Mouse (Mus musculus) right cerebral cortex, adult 2 months (tissue): ENCODE measurements around the gene Gm14399.
"Not testable (repeated sequence)": the region's sequence is repeated elsewhere in the genome, so short reads cannot be mapped to it uniquely, and the experiment has no call there.

ENCODE experiments used
- DNase-seq, 2 experiments: peaks; one replicate each; pipeline ENCODE4 v3.0.0; 2021 to 2022; ENCODE audit warnings: low spot score in 2 of 2

Gene Gm14399

DNA sequence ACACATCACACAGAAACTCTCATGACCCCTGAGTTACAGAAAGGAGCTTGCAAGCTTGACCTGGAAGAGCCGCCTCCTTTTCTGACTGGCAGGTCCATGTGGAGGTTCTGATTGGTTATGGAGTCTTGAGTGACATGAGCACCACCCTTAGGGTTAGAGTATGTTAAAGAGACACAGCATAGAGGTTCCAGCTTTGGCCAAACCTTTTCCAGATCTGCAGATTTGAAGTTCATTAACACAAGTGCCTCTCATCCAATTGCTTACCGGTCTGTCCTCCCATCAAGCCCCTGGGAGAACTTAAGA is at the start of gene Gm14399:
TSS of gene Gm14399 (minus strand) at position 20 of the 303 bp plus-strand sequence.
- DNase-seq, result not testable (repeated sequence)

DNA sequence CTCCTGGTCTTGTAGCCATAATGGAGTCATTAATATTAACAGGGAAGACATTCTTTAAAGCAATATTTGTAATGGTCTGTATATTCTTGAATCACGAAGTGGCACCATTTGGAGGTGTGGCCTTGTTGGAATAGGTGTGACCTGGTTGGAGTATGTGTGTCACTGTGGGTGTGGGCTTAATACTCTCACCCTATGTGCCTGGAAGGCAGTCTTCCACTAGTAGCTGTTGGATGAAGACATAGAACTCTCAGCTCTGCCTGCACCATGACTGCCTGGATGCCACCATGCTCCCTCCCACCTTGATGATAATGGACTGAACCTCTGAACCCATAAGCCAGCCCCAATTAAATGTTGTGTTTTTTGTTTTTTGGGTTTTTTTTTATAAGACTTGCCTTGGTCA is 37.2 kb upstream of the Gm14399 start:
- not testable (repeated sequence) for DNase-seq

DNA sequence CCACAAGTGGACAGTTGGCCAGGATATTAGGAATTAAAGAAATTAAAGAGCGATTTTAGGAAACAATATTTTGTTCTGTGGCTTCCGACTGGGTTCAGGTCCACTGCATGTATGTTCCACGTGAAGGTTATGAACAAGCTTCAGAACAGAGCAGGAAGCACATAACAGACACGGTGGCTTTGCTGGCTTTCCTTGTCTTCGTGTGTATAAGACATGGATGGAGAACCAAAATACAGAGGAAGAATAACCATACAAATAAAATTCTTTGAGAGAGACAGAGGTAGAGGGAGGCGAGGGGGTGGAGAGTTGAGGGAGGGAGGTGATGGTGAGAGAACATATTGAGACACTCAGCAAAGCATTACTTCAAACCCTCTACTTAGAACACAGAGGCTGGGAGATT is 34.5 kb upstream of the Gm14399 start:
- DNase-seq, result no peak

DNA sequence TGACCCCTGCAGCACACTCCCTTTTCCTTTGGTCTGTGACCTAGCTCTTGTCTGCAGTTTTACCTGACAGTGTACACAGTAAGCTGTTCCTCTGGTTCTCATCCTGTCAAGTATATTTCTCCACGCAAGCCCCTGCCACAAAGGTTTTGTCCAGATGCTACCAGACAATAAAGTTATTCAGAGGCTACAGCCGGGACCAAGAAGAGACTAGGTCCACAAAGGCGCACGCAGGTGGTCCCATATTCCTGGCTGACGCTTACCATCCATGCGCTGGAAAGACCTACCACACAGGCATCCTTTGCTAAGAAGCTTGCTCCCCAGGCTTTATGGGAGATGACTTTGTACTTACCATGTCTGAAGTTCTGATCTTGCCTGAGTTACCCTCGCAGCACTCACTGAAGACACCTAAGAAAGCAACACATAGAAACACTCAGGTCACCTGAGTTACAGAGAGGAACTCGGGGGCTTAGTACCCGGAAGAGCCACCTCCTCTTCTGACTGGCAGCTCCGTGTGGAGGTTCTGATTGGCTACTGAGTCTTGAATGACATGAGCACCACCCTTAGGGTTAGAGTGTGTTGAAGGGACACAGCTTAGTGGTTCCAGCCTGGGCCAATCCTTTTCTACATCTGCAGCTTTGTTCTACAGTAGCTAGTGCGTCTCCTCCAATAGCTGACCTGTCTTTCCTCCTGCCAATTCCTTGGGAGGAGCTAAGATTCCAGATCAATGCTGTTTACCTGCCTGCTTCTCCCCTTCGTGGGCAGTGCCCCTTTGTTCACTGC is 33.8 kb upstream of the Gm14399 start, which contains the start of gene Gm14443:
TSS of gene Gm14443 (minus strand) at position 471 of the 780 bp plus-strand sequence.
- not testable (repeated sequence) for DNase-seq

DNA sequence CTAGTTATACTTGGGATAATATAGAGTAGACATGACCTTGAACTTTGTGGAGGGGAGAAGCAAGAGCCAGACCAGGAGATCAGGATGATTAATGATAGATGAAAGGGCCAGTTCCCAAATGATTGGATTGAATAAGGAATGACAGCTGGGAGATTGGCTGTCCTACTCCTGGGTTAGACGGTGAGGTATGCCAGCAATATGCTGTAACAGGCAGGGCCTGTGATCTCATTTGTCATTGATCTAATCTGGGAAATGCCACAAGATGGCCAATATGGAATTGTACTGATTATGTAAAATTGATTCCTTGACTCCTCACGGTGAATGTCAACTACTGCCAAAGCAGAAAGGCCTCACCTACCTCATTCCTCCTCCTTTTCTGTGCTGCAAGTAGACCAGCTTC is 32.2 kb upstream of the Gm14399 start:
- DNase-seq, result not testable (repeated sequence)

DNA sequence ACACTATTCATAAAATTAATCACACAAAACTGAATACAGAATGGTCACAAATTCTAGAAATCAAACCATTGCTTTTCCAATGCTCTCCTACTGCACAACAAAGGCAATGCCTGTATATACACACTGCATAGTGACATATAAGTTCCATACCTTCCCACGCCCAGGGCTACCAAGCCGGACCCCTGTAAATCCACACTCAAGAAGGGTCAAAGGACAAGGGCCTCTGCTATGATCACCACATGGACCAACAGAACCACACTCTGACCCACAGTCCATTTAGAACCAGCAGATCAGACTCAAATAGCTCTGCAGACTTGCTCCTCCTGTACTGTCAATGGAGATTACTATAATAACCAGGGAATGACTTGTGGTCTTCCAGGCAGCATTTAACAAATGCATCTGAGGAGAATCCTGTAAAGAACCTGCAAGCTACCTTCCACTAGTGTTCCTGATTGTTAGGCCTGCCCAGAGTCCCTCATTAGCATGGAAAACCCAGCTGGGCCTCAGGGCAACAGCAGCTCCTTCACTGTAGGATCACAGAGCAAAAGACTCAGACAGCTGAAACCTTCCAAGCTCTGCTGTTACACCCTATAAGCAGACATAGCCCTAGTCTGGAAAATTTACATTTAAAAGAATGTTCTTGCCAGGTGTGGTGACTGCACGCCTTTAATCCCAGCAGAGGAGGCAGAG is 31.2 kb upstream of the Gm14399 start:
- DNase-seq, result not testable (repeated sequence)

DNA sequence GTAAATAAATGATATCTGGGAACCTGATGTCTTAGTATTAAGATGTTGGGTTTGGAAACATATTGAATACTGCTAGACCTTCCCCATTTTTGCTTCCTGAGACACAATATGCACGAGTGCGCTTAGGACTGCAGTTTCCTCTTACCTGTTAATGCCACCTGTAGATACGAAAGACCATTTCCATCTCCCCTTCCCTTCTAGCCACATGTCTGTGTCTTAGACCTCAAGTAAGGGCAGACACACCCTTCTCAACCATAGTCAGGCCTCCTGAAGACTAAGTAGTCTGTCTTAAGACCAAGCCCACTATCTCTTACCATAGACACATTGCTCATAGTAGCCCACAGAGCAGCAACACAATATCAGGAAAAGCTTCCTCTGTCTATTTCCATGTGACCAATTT is 30.3 kb upstream of the Gm14399 start:
- DNase-seq, result no peak

DNA sequence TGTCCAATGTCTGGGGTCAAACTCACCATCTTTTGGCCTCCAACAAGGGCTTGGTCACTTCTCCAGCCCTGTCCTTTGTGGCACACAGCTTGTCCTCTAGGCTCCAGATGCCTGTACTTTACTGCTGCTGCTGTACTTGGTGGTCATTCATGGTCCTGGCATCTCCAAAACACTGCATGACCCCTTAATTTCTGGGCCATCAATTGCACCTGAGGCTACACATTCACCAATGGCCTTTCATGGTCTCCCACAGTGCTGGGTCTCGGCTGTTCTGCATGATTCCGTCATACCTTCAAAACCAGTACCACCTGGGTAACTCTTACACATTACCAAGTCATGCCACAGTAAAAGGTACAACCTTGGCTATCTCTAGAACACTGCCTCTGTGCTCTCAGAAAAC is 25.1 kb upstream of the Gm14399 start:
- DNase-seq, result not testable (repeated sequence)

DNA sequence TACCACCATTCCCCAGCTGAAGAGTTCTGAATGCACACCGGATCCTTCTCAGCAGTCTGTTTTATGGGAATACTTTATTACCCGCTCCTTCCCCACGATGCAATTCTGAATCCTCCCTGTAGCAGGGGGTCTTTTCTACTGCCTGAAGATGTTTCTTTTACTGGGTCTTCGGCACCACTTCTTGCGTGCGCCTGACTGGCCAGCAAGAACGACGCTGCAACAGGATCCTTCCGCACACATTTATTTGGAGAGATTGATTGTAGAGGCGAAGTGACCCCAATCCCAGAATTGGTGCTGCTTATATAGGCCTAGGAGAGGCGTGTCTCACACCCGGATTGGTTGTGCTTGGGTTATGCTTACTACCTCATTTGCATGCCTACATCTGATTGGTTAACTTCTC is 23.3 kb upstream of the Gm14399 start:
- DNase-seq, result not testable (repeated sequence)

DNA sequence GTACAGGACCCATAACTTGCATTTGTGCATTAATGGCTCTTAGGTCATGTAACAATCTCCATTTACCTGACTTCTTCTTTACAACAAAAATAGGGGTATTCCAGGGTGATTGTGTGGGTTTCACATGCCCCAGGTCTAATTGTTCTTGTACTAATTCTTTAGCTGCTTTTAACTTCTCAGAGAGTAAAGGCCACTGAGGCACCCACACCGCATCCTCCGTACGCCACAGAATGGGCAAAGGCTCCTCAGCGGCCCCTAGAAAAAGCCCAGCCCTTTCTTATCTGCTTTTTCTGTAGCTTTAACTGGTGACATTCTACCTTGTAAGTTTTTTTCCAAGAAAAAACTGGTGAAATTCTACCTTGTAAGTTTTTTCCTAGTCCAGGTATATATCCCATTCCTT is 19.6 kb upstream of the Gm14399 start:
- not testable (repeated sequence) for DNase-seq

DNA sequence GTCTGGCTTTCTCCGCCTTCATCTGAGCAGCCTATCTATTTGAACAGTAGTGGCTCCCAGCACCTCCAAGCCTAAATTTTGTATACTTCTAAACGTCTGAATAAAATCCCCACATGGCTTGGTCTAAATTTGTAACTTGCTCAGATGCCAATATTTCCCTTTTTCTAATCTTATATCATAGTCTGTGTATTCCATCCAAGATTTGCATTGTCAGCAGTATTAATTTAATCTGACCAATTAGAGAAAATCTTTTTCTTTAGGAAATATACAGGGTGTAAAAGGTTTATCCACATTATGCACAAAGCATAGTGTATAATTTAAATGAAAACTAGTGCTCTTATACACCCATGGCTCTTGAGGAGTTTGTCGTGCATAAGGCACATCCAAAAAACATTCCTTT is 16.8 kb upstream of the Gm14399 start:
- DNase-seq, result no peak

DNA sequence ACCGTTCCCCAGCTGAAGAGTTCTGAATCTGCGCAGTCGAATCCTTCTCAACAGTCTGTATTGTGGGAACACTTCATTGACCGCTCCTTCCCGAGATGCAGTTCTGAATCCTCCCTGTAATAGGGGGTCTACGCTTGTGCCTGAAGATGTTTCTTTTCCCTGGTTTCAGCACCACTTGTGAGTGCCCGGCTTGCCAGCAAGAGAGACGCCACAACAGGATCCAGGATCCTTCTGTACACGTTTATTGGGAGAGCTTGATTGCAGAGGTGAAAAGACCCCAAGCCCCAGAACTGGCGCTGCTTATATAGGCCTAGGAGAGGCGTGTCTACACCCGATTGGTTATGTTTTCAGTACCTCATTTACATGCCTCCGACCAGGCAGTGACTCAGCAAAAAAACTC is 14.9 kb upstream of the Gm14399 start:
- DNase-seq, result no peak

DNA sequence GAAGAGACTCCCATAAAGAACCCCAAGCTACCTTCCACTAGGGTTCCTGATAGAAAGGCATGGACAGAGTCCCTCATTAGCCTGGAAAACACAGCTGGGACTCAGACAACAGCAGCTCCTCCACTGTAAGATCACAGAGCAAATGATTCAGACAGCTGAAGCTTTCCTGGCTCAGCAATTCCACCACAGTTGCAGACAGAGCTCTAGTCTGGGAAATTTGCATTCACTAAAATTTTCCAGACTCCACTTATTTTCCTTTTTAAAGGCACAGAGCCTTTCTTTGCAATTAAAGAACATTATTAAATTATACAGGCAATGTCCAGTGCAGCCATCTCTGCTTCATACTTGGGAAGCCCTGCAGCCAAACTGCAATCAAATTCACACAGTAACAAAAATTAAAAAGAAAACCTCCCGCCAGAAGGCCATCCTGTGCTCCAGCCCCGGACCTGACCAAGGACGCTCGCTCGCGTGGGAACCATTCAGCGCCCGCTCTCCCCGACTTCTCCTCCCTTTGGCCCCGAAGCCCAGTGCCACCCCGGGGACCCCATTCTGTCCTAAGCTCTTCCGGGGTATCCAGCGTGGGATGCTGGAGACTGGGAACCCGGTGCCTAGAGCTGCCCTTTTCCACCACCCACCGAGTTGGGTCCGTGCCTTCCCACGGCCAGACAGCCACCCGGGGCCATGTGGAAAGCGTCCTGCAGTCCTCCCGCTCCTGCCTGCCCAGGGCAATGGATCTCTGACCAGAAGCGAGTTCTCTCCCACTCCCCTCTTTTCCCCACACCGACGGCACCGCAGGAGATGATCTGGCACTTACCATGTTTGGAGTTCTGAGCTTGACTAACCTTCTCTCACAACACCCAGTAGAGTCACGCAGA is 457 bp downstream of the Gm14399 start:
- DNase-seq, result peak; percentile 11 to 31

DNA sequence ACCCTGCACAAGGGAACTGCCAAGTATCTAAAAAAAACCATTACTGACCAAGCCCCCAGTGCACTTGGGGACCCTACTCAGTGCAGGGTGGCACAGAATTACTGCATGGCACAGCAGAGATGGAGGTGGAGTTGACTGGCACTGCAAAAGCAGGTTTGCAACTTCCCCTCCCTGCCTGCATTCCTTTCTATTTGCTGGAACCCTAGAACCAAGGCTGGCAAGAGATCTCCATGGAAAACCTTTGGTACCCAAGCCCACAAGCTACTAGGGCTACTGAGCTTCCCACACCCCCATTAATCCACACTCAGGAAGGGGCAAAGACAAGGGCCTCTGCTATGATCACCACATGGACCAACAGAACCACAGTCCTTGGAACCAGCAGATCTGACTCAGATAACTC is 1.2 kb downstream of the Gm14399 start:
- DNase-seq, result not testable (repeated sequence)
